Mouse (Mus musculus): Measurements from ENCODE around the gene Ercc2. TPM values are rescaled to one million over a fixed set of nuclear protein-coding genes. Genes with fewer than 3 reads are reported as not detected.

Ercc2 gene
- 59.8 and 60.3 TPM in 2 replicates for polyA plus RNA-seq (2012)

GRCm38 (mm10) chr7:19381377-19382165 is at the start of gene Ercc2:
Ercc2 (plus strand) TSS chr7:19382010.
- TF ChIP-seq GATA1 (IDR thresholded peaks at IDR 0.05; ENCODE audit: low read length), result no peak

GRCm38 (mm10) chr7:19332709-19333352 is 49.0 kb upstream of the Ercc2 start:
- no peak for TF ChIP-seq GATA1 (IDR thresholded peaks at IDR 0.05; ENCODE audit: low read length)

DNA sequence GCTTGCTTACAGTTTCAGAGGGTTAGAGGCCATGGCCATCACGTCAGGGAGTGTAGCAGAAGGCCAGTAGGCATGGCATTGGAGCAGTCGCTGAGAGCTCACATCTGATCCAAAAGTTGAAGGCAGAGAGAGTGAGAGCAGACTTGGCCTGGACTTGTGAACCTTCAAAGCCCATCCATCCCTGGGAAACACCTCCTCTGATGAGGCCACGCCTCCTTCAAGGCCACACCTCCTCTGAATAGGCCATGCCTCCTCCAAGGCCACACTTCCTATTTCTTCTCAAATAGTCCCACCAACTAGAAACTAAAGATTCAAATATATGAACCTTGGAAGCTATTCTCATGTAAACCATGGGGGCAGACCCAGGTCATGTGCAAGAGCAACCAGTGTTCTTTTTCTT is 46.2 kb upstream of the Ercc2 start:
- TF ChIP-seq GATA1 (IDR thresholded peaks at IDR 0.05; ENCODE audit: low read length), result no peak

DNA sequence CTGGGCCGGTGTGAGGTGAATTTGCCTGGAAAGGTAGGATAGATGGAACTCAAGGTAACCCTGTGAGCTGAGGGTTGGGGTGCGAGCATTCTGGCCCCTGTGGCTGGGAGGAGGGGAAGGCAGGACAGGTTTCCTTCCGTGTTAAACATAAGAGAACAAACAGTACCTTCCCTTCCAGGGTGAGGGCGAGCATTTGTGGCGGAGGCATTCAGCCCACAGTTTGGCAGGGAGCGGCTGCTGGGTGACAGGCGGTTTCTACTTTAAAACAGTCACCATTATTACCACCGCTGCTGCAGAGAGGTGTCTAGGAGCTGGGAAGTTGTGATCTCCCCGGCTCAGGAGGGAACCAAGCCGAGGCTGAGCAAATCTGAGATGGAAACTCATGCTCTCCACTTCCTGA is 44.7 kb upstream of the Ercc2 start:
- no peak for TF ChIP-seq GATA1 (IDR thresholded peaks at IDR 0.05; ENCODE audit: low read length)

DNA sequence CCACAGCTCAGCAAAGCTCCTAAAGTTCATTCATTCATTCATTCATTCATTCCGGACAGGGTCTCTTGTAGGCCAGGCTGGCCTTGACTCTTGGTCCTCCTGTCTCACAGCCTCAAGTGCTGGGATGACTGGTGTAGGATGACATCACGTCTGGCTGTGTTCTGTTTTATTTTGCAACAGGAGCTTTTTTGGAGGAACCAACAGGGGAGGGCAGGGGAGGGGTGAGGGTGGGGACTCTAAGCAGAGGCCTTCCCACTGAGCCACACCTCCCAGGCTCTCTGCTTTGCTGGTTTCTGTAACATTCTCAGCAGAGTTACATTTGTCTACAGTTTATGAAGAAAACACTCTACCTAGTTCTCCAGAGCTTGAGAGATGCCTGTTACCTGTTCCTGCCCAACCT is 43.8 kb upstream of the Ercc2 start:
- TF ChIP-seq GATA1 (IDR thresholded peaks at IDR 0.05; ENCODE audit: low read length), result no peak

DNA sequence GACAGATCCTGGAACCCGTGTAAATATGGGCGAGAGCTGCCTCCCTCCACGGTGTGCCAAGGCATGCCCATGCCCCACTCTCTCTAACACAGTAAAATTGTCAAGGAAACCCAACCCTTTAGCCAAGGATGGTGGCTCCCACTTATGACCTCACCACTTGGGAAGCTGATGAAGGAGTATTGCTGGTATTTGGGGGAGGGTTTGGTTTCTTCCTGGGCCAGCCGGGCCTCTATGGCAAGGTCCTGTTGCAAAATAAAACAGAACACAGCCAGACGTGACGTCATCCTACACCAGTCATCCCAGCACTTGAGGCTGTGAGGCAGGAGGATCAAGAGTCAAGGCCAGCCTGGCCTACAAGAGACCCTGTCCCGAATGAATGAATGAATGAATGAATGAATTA is 43.2 kb upstream of the Ercc2 start:
- no peak for TF ChIP-seq GATA1 (IDR thresholded peaks at IDR 0.05; ENCODE audit: low read length)

- TF ChIP-seq GATA1 (IDR thresholded peaks at IDR 0.05; ENCODE audit: low read length), result no peak
Observed at GRCm38 (mm10) chr7:19341250-19341649, 40.6 kb upstream of the Ercc2 start.

- TF ChIP-seq GATA1 (IDR thresholded peaks at IDR 0.05; ENCODE audit: low read length), result no peak
Observed at GRCm38 (mm10) chr7:19341761-19342409, 39.9 kb upstream of the Ercc2 start.

DNA sequence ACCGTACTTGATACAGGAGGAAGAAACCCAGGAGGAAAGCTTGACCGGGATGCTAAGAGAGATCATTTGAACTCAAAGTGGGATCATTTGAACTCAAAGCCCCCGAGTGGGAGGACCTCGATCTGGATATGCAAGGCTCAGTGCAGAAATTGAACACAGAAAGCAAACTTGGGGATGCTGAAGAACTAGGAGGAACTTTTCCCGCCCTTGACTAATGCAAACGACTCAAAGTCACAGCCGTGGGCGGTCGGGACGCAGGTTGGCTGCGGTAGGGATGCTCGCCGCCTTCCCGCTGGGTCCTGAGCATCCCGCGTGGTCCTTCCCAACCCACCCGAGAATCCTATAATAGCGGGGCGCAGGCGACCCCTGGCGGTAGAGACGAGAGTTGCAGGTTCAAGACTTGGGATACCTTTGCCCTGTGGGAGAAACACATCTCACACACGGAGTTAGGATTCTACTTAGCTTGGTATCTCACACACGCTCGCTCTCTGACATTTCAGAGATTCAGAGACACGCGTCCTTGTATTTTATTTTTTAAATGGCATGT is 39.3 kb upstream of the Ercc2 start:
- no peak for TF ChIP-seq GATA1 (IDR thresholded peaks at IDR 0.05; ENCODE audit: low read length)

- no peak for TF ChIP-seq GATA1 (IDR thresholded peaks at IDR 0.05; ENCODE audit: low read length)
Observed at GRCm38 (mm10) chr7:19343210-19343808, 38.5 kb upstream of the Ercc2 start.

GRCm38 (mm10) chr7:19344237-19344847 is 37.5 kb upstream of the Ercc2 start, which contains the start of gene Ercc1:
Ercc1 (plus strand) TSS chr7:19344778.
- TF ChIP-seq GATA1 (IDR thresholded peaks at IDR 0.05; ENCODE audit: low read length), result no peak

- TF ChIP-seq GATA1 (IDR thresholded peaks at IDR 0.05; ENCODE audit: low read length), result no peak
Observed at GRCm38 (mm10) chr7:19344938-19345471, 36.8 kb upstream of the Ercc2 start.

- TF ChIP-seq GATA1 (IDR thresholded peaks at IDR 0.05; ENCODE audit: low read length), result no peak
Observed at GRCm38 (mm10) chr7:19349188-19349915, 32.5 kb upstream of the Ercc2 start.

- TF ChIP-seq GATA1 (IDR thresholded peaks at IDR 0.05; ENCODE audit: low read length), result no peak
Observed at GRCm38 (mm10) chr7:19350221-19350620, 31.6 kb upstream of the Ercc2 start.
